Mouse (Mus musculus) T-cell, adult 2 months (primary cell): ENCODE data around the gene Kctd10.

Experiments used
- DNase-seq: peaks from one replicate; pipeline ENCODE4 v3.0.0; 2022; ENCODE audit warnings: low spot score

Gene Kctd10

DNA sequence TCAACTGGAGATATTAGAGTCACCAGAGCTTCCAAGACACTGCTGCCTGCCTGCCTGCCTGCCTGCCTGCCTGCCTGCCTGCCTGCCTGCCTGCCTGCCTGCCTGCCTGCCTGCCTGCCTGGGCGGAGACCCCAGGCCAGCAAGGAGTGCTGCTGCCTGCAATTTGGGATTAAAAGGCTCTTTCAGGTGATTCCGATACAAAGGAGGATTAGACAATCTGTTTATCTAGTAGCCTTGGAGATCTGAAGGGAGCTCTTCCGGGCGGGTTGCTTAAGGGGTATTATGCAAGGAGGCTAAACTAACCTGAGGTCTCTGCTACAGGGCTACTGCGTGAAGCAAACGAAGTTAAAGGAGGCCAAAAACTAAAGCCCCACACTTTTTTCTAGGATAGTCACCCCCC, 1.4 kb downstream of the Kctd10 start:
- peak; percentile 8 for DNase-seq

DNA sequence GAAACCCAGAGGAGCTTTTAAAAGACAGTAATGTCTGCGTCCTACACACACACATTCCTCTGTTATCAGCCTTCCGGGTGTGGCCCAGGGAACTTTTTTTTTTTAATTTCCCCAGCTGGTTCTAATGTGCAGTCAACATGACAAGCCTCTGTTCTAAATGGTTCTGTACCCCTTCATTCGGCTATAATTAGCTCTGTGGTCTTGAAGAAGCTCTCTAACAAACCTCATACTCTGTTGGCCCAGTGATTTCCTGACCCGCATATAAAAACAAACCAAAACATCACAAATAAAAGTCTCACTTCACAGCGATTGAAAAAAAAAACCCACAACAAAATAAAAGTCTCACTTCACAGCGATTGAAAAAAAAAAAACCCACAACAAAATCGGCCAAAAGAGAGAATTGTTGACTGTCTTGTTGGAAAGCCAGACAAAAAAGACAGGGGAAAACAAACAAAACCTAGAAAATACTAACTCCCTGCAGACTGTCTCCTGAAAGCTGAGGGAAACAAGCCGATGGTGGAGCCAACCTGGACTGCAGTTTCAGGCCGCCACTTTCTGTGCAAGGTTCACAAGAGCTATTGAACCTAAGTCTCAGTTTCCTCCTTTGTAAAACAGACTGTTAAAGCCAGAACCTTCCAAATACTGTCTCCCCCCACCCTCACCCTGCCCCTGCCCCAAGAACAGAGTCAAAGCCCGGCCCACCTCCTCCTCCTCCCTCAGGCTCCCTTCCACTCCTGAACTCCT, 2.0 kb downstream of the Kctd10 start:
- DNase-seq: peak; percentile 63

DNA sequence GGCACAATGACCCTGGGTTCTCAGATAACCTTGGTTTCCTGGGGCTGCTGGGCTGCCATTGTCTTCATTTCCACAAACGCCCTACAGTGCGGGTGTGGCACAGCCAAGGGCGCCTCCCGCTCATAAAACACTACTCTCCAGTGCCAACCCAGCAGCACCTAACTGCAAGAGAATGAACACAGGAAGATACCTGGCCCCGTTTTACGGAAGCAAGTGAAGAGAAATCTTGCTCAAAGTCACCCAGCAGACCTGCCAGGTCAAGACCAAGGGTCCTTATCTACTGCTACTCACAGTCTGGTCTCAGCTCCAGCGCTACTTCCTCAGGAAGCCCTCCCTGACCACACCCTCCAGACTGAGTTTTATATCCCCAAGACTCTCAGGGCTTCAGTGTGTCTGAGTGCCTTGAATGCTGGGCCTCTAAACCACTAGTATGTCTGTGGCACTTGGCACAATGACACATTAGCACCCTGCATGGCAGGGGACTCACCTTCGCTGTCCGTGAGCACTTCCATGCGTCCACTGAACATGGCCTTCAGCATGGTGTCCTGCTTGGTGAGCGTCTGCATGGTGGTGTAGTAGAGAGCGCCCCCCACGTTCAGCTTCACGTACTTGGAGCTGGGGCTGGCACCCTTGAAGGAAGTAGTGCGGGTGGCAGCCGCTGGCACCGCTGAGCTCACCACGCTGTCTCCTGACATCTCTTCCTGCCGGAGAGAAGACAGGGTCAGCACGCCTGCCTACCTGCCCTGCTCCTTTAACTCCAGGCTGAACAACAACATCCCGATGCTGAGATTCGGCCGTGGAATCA, 5.7 kb downstream of the Kctd10 start:
- peak; percentile 41 for DNase-seq

DNA sequence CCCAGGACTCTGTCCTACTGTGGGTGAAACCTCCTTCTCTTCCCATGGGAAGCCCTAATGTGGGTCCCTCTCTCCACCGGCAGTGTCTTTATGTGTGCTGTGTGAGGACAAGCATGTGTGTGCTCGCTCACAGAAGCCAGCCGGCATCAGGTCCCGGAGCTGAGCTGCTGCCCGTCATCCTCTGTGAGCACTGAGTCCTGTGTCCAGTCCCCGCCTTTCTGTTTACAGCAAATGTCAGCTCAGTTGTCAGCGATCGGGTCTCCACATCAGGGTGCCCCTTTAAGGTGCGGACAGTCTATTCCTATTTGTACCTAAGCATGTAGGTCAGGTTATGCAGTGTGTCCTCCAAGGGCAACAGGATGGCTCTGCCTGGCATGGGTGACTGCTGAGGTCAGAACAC, 6.7 kb downstream of the Kctd10 start:
- no peak for DNase-seq

DNA sequence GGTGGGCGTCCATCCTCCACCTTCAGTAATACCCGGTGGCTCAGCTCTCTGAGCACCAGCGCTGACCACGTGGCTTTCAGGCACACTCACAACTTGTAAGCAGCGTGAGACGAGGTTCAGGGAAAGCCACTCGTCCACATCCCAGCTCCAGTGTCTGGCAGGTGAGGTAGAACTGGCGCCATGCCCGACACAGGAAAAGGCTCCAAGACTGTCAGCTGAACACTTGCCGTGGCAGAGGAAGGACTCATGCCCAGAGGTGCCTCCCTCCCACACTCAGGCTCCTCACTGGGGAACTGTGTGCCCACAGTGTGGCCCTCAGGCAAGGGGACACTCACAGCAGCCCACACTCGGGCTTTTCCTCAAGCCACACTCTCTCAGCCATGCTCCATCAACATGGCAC, 7.1 kb downstream of the Kctd10 start:
- no peak for DNase-seq

DNA sequence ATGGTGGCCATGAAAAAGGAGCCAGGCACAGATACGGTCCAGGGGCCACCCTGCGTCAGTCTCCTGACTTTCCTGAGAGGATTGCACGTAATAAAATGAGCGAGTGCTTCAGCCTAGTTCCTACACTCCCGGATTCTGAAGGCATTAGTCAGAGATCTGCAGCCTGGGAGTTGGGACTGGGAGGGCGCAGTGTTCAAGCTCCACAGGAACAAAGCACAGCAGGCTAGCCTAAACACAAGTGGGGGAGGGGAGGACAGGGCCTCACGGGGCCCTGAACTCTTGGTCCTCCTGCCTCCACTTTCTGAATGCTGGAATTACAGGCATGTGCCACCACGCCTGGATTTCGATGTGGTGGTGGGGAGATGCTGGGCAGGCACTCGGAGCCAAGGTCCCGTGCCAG, 7.7 kb downstream of the Kctd10 start:
- DNase-seq: no peak

DNA sequence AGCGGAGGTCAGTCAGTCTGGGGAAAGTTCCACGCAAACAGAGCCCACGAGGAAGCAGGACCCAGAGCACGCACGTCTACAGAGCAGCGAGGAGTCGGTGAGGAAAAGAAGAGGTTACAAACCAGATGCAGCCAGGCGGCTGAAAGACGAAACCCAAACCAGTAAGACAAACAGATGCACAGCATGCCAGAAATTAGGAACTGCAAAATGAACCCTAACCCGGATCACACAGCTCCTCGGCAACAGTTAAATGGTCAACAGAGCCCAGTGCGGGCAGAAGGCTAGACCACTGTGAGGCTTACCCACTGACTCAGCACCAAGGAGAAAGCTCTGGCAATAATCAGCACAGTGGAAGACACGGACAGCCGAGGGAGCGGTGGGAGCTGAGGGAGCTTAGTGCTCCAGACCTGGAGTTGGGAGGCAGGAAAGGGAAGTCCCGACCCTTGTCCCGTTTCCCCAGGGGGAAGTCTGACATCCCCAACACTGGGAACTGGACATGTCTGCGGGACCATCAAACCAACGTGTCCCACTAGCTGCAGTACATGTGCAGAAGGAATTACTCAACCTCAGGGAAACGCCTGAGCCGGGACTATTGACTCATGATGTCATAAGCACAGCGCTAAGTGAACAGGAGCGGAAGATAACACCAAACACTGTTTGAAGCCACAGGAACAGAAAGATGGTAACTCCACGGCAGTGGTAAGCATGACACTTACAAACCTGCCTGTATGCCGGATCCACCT, 8.4 kb downstream of the Kctd10 start:
- DNase-seq: no peak

DNA sequence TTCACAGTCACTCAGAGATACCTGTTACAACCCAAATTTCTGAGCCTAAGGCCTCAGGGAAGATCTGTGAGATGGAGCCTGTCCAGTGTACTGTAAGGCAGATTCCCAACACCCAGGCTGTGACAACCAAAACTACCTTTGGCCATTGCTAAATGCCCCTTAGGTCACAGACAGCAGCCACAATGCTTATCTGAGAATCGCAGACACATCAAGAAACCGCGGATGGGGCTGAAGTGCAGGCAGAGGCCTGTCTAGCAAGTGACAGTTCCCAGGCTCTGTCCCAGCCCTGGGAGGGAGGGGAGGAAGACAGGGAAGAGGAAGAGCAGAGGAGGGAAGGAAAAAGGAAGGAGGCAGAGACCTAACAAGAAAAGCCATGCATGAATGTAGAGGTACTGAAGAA, 9.0 kb downstream of the Kctd10 start:
- no peak for DNase-seq

DNA sequence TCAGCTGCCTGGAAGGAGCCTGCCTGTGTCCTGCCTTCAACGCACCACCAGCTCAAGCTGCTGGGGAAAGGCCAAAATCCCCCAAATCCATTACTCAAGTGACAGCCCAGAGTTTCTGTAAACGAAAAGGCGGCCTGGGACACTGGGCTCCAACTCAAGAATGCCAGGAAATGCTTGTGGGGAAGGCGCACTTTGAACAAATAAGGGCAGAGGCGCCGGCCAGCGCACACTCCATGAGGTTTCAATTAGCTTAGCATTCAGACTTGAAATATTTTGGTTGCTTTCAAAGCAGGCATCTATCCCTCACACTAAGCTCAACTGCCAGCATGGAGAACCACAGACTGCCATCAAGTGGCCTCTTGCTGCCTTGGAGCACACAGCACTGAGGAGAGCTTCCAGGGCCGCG, 9.9 kb downstream of the Kctd10 start:
- no peak for DNase-seq

DNA sequence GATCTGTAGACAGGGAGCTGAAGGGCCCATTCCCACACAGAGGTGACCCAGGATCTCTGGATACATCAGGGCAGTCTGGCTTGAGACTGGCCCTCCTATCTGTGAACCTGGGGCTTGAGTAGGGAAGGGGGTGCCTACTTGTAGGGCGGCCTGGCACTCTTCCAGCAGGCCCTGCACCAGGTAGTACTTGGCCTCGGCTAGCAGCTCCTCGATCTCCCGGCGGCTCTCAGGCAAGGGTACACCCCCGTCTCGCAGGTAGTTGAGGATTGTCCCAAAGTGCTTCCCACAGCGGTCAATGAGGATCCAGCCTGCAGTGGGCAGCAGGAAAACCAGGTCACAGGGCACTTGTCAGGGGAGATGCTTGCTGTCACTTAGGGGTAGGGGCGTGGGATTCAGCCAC, 10.4 kb downstream of the Kctd10 start:
- DNase-seq: no peak

DNA sequence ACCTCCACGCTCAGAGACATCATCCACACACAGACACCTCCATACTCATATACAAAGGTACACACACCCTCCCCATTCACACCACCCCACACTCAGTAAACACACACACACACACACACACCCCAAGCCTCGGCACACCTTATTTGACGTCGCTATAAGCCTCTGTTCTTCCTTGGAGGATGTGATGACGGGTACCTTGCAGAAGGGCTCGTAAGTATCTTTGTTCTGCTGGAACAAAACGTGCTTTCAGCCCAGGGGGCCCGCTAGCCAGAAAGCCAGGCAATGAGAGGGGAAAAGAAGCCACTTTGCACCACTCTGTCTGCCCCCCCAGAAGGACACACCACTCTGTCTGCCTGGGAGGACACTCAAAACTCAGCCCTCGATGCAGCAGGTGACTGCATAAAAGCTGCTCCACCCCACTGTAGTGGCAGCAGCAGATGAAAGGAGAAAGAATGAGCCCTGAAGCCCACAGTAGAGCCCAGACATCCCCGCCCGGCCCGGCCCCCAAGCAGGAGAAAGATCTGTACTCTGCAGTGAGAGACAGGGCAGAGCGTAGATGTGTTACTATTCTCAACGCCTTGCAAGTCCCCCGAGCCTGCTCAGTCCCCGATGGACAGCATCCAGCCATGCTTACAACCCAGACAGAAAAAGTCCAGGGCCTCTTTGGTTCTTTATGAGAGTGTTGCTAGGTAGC, 11.4 kb downstream of the Kctd10 start:
- no peak for DNase-seq

DNA sequence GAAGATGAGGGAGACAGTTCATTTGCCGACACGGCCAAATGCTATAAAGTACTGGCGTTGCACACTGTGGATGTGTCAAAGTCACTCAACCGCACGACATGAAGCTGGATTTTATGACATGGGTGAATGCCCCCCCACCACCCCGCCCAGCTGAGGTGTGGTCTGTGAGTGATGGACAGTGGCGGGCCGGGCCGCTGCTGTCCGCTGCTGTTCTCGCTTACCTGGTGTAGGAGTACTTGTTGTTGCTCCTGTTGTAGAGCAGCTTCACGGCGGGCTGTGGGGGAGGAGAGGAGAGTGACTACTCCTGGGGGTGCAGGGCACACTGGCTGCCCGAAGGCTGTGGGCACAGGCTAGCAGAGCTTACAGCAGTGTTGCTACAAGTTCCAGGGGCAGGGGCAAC, 12.2 kb downstream of the Kctd10 start:
- no peak for DNase-seq

DNA sequence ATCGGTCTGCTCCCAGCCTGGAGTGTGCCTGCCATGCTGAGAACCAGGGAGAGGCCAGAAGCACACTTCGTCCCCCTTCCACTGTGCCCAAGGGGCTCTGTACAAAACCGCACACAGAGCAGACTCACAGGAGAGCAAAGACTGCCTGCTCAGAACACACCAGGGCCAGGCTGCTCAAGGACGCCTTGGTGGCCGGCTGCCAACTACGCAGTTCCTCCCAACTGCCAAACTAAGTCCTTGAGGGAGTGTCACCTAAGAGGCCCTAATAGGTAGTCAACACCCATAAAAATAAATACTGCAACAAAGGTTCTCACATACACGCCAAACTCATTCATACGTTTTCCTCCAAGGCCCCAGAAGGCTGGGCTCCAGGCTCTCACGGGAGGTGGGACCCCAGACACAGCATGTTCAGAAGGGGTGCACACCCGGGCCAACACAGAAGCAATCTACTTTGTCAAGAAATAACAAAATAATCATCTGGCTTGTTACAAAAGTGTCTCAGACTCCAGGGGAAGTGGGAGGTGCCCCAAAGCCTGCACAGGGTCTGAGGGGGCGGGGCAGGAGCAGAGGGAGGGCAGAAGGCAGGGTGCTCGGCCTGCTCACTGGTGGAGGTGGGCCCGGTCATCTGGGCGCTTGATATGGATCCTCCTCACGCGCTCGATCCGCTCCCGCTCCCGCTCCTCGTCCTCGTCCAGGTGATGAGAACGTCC, 15.1 kb downstream of the Kctd10 start:
- no peak for DNase-seq

DNA sequence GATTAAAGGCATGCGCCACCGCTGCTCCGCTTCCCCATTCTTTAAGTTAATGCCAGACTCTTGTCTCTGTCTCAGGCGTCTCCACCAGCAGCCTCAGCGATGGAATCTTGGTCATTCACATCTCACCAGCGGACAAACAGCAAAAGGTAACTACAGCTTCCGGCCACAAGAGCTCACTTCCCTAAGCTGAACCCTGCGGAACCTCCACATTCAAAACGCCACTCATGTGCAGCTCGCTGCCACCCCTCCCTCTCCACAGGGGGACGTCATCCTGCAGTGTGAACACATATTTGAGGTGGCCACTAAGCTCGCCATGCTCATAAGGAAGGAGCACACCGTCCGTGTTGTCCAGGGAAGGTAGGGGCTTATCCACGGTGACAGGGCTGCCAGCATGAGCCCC, 19.3 kb downstream of the Kctd10 start:
- no peak for DNase-seq

DNA sequence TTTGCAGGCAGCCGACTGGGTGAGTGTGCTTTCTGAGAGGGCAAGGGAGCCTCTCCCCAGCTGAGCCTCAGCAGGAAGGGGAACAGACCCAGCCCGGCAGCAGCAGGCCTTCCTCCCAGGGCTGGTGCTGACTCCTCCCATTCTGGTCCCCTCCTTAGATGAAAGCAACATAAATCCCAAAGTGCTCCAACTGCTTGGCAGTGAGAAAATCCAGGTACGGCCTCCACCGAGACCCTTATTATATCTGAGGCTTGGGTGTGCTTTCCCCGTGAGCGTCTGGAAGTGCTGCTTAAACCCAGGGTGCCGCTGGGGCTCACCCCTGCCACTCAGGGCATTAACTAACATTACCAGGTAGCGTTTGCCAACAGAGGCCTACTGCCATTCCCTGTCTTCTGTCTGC, 20.7 kb downstream of the Kctd10 start:
- DNase-seq: no peak

DNA sequence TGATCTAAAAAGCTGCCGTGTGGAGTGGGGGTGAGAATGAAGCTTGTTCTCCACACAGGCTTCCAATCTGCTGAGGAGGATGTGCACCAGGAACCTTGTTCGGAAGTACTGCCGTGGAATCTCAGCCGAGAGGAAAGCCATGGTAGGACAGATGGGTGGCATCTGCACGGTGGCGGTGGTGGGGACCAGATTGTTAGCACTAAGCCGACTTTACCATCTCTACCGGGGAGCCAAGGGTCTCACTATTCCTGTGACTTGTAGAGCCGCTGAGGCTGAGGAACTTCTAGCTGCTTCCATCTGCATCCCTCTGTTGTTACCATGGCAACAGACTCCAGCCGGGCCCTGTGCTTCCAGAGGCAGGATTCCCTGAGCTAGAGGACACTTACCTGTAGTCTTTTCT, 21.5 kb downstream of the Kctd10 start:
- DNase-seq: no peak

DNA sequence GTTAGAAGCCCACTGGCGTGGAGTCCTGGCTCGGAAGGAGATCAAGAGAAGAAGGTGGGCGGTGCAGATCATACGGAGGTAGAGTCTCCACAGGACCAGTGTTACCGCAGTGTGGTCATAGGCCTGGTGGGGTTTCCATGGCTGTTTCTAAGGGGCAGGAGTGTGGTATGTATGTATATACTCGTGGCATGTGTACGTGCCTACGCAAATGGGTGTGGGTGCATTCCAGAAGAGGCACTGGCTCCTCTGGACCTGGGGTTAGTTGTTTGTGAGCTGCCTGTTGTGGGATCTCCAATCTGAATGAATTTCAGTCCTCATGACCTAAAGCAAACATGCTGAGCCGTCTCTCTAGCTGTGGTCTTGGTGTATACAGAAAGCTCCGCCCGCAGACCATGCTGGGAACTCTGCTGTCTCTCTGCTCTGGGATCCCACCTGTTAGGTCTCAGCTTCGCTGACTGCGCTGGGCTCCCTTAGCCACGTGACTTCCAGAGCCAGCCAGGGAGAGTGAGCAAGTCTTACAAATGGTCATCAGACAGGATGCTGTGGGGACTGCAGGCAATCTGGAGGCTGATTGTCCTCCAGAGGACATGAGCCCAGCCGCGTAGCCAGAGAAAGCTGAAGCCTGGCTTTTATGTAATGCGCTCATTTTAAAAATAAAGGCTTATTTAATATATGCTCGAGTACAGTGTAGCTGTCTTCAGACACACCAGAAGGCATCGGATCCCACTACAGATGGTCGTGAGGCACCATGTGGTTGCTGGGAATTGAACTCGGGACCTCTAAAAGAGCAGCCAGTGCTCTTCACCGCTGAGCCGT, 23.2 kb downstream of the Kctd10 start:
- DNase-seq: no peak

DNA sequence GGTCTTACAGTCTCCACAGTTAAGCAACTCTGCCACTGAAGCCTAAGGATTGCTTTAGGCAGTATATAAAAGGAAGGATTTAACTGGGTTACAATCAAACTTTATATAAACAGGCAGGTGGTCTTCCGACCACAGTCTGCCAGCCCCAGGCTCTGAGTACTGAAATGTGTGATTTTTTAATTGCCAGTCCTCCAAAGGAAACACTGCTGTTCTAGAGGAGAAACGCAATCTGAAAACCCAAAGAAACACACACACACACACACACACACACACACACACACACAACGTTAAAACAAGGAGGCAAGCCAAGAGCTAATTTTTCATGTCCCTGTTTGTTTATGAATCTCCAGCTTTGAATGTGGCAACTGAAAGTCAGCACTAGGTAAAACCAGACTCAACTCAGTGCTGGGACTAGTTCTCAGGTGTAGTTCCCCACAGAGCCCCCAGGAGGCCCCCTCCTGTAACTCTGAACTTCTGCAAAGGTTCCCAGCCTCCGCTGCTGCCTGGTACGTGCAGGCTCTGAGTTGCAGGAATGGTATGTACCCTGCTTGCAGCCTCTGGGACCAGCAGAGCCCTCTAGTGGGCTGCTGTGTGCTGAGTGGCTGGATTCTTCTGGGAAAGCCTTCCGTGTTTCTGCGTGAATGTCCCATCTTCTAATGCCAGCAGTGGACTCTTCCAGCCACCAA, 23.9 kb downstream of the Kctd10 start:
- peak; percentile 74 for DNase-seq

DNA sequence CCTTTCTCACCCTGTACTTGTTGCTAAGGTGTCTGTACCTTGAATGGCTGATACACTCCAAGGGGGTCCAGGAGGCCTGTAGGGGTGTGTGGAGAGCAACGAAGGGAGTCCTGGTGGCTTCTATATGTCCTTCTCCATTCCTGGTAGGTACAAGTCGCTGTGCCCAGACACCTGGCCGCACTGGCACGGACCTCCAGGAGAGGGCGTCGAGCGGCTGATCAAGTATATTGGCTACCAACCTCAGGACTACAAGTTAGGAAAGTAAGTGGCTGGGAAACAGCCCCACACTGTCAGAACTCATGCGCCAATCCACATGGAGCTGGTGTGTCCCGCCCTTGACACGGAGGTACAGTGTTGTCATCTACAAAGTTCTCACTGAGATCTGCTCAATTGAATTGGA, 28.8 kb downstream of the Kctd10 start:
- DNase-seq: peak; percentile 19

DNA sequence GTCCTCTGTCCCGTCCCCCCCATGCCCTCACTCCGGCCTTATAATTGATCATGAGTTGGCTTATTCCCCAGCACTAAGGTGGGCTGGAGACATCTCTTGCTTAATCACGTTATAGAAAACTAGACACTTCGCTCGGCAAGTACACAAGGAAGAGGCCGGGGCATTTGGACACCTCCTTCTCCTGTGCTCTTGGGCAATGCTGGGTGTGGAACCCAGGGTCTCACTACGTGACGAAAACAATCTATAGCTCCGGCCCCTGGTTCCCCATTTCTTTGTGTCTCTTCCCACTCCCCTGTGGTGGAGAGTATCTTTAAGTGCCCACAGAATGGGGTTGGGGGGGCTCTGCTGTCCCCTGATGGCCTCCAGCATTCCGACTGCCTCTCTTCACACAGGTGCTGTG, 33.3 kb downstream of the Kctd10 start:
- DNase-seq: no peak
